Mouse (Mus musculus): Measurements from ENCODE around the gene Bco2. TPM values are rescaled to one million over a fixed set of nuclear protein-coding genes. Genes with fewer than 3 reads are reported as not detected.

Bco2 gene
- total and polyA plus RNA-seq, 3 experiments, result 0.07 TPM; not detected in 2

DNA sequence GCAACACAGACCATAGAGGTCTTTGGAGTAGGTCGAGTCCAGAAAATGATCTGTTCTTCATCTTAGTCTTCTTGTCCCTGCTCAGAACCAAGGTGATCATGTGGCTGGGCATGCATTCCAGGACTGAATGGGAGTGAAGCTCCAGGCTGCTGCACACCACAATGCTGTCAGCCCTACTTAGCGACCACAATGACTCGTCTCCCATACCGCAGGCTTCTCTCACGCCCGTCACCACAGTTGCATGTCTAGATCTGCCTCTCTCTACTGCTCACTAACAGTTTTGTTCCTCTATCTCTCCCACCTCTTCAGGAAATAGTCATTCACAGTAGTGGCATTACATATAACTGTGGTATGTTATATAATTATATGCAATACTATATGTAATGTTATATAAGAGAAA, 34.2 kb downstream of the Bco2 start:
- Histone ChIP-seq H3K9me3 (replicated peaks; ENCODE audit: insufficient read depth, low read length) (no peaks in the 10 kb centered on the region), H3K27me3 (ENCODE audit: control insufficient read depth in 1 of 2, insufficient read depth in 2 of 2, low read length in 2 of 2) (no peaks in the 10 kb centered on the region), H3K4me3 (ENCODE audit: control insufficient read depth in 1 of 2, insufficient read depth in 1 of 2, low read depth in 2 of 2, low read length in 2 of 2) (no peak overlapping the region), H3K4me1 (ENCODE audit: control insufficient read depth in 1 of 2, insufficient read depth in 2 of 2, low read length in 2 of 2) (0 out of 4 replicates have a peak, but pooled peaks cover 0 to 1% of the 10 kb centered on the region in 2 experiments), H3K79me2 (ENCODE audit: control insufficient read depth, insufficient read depth, low read length, poor library complexity) (no peaks in the 10 kb centered on the region), H3K9ac (ENCODE audit: control insufficient read depth, low read depth, low read length, poor library complexity, severe bottlenecking) (no peak overlapping the region), H3K27ac (ENCODE audit: control insufficient read depth, low read depth, low read length) (no peak overlapping the region), H3K36me3 (ENCODE audit: control insufficient read depth in 1 of 2, insufficient read depth in 2 of 2, low read length in 2 of 2) (no peaks in the 10 kb centered on the region; a peak in 1 of 4 replicates)
- peak; percentile 68 for DNase-seq (ENCODE audit: low read depth, low spot score)
- TF ChIP-seq EP300 (IDR thresholded peaks at IDR 0.05; ENCODE audit: low read depth in 1 of 2, low read length in 2 of 2) (0 out of 4 replicates have a peak, but pooled peaks of 1 of the 2 experiments have one; percentile 11), POLR2AphosphoS2 (IDR thresholded peaks at IDR 0.05; ENCODE audit: low read length) (no peak), MYC (IDR thresholded peaks at IDR 0.05; ENCODE audit: low read depth, low read length) (no peak)

DNA sequence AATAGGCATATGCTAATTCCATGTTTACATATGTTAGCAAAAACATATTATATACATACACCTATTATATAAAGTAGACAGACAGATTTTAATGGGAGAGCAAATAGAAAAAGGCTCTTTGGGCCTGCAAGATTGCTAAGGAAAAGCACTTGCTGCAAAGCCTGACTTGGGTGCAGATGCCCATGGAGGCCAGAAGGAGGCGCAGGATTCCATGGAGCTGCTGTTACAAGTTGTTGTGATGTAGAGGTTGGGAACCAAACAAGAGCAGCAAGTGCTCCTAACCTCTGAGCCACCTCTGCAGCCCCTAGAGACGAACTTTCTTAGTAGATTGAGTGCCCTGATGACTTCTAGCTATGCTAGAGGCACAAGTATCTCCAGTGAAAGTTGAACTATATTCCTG, 36.2 kb downstream of the Bco2 start:
- Histone ChIP-seq H3K27ac (ENCODE audit: control insufficient read depth, low read depth, low read length) (no peak overlapping the region), H3K36me3 (ENCODE audit: control insufficient read depth in 1 of 2, insufficient read depth in 2 of 2, low read length in 2 of 2) (no peaks in the 10 kb centered on the region; a peak in 1 of 4 replicates), H3K27me3 (ENCODE audit: control insufficient read depth in 1 of 2, insufficient read depth in 2 of 2, low read length in 2 of 2) (no peaks in the 10 kb centered on the region; a peak in 1 of 4 replicates), H3K9ac (ENCODE audit: control insufficient read depth, low read depth, low read length, poor library complexity, severe bottlenecking) (no peak overlapping the region), H3K4me1 (ENCODE audit: control insufficient read depth in 1 of 2, insufficient read depth in 2 of 2, low read length in 2 of 2) (peaks cover 0 to 6% of the 10 kb centered on the region in 2 experiments; a peak in 2 of 4 replicates), H3K9me3 (replicated peaks; ENCODE audit: insufficient read depth, low read length) (no peaks in the 10 kb centered on the region), H3K4me3 (ENCODE audit: control insufficient read depth in 1 of 2, insufficient read depth in 1 of 2, low read depth in 2 of 2, low read length in 2 of 2) (no peak overlapping the region), H3K79me2 (ENCODE audit: control insufficient read depth, insufficient read depth, low read length, poor library complexity) (no peaks in the 10 kb centered on the region)
- DNase-seq (ENCODE audit: low read depth, low spot score), result peak; percentile 81
- peak; percentile 78 for TF ChIP-seq SMC3 (IDR thresholded peaks at IDR 0.05; ENCODE audit: low read depth, low read length)
- TF ChIP-seq CTCF (IDR thresholded peaks at IDR 0.05 in 2 of 3, conservative IDR thresholded peaks at IDR 0.05 in 1 of 3; ENCODE audit: control insufficient read depth in 1 of 3, insufficient read depth in 1 of 3, low read depth in 2 of 3, low read length in 3 of 3, poor library complexity in 1 of 3, severe bottlenecking in 1 of 3), result peak; percentile 76 to 89 (median 79)
- peak; percentile 53 for TF ChIP-seq RAD21 (IDR thresholded peaks at IDR 0.05; ENCODE audit: low read depth, low read length)
- TF ChIP-seq USF1 (IDR thresholded peaks at IDR 0.05; ENCODE audit: low read depth, low read length), result no peak
- peak; percentile 27; the same call in 1 of the 2 replicates for TF ChIP-seq ZC3H11A (IDR thresholded peaks at IDR 0.05; ENCODE audit: low read depth, low read length)
- no peak for TF ChIP-seq GABPA (IDR thresholded peaks at IDR 0.05; ENCODE audit: low read depth, low read length)

DNA sequence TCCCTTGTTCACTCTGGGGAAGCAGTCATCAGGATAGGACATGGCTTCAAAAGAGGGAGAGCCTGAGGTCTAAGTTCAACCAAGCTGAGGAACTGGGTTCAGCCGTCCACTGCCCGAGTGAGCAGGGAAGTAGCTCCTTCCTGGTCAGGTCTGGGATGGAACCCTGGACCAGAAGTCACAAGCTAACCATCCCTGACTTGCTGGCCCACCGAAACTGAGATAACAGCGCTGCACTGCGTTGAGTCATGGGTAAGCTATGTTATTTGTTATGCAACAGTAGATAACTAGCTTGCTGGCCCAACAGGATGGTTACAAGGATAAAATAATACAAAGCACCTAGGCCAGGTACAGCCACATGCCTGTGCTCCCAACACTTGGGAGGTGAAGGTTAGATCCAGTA, 39.5 kb downstream of the Bco2 start:
- Histone ChIP-seq H3K9me3 (replicated peaks; ENCODE audit: insufficient read depth, low read length) (no peaks in the 10 kb centered on the region), H3K9ac (ENCODE audit: control insufficient read depth, low read depth, low read length, poor library complexity, severe bottlenecking) (no peak overlapping the region), H3K4me1 (ENCODE audit: control insufficient read depth in 1 of 2, insufficient read depth in 2 of 2, low read length in 2 of 2) (peaks cover 0 to 6% of the 10 kb centered on the region in 2 experiments; a peak in 2 of 4 replicates), H3K27me3 (ENCODE audit: control insufficient read depth in 1 of 2, insufficient read depth in 2 of 2, low read length in 2 of 2) (peaks cover 0 to 4% of the 10 kb centered on the region in 2 experiments; a peak in 2 of 4 replicates), H3K27ac (ENCODE audit: control insufficient read depth, low read depth, low read length) (no peak overlapping the region), H3K79me2 (ENCODE audit: control insufficient read depth, insufficient read depth, low read length, poor library complexity) (no peaks in the 10 kb centered on the region), H3K36me3 (ENCODE audit: control insufficient read depth in 1 of 2, insufficient read depth in 2 of 2, low read length in 2 of 2) (no peaks in the 10 kb centered on the region), H3K4me3 (ENCODE audit: control insufficient read depth in 1 of 2, insufficient read depth in 1 of 2, low read depth in 2 of 2, low read length in 2 of 2) (no peak overlapping the region)
- DNase-seq (ENCODE audit: low read depth, low spot score), result no peak
- TF ChIP-seq CTCF (IDR thresholded peaks at IDR 0.05 in 2 of 3, conservative IDR thresholded peaks at IDR 0.05 in 1 of 3; ENCODE audit: control insufficient read depth in 1 of 3, insufficient read depth in 1 of 3, low read depth in 2 of 3, low read length in 3 of 3, poor library complexity in 1 of 3, severe bottlenecking in 1 of 3), result no peak

Measured in MEL (cell line).